Mouse (Mus musculus) lung, adult 2 months (tissue): Measurements from ENCODE around the gene Skiv2l.

Source experiments
- CTCF ChIP-seq: fragments of 200-500 bp; IDR thresholded peaks from 2 replicates; pipeline ENCODE4 v1.5.1; 2011; ENCODE audit warnings: mild to moderate bottlenecking, low read length, control low read depth; ENCODE audit not compliant: insufficient read depth
- POLR2A ChIP-seq: fragments of 200-500 bp; IDR thresholded peaks from 2 replicates; pipeline ENCODE4 v1.6.1; 2011; ENCODE audit warnings: low read depth, mild to moderate bottlenecking, control low read depth, low read length, borderline replicate concordance; ENCODE audit errors: extremely low read depth

DNA sequence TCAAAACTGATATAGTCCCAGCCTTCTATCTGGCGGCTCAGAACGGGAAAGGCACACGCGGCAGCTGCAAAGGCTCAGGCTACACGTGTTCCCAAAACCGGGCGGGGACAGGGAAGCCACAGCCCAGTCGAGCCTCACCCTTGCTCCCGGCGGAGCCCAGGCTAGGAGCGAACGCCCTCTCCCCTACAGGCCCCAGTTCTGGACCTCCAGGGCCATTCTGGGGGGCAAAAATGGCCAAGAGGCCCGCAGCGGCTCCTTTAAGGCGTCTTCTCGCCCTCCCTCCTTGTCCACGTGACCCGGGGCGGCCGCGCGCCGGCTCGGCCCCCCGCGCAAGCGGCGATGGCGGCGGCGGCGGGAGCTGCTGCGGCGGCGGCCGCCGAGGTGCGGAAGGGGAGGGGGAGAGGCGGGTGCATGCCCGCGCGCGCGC, 48.2 kb upstream of the Skiv2l start, which contains the start of the genes C2 and Ehmt2:
- TF ChIP-seq POLR2A, result peak; percentile 64; the same call in 1 of the 2 replicates
- TF ChIP-seq CTCF, result no peak
